Mouse (Mus musculus) heart, embryonic 10.5 days (tissue): ENCODE measurements around the gene Nudt4. TPM values are rescaled to one million over a fixed set of nuclear protein-coding genes. Genes with fewer than 3 reads are reported as not detected.
A peak's percentile ranks its signal among the peaks of the same experiment; 100 is the strongest.

Source experiments
- DNase-seq: peaks from one replicate; pipeline ENCODE4 v3.0.0-alpha.2; 2017; ENCODE audit warnings: low spot score
- H3K27ac ChIP-seq: fragments of 300-500 bp; sonication (generic); 2 replicates; pipeline ENCODE4 v1.5.1; 2016; ENCODE audit warnings: mild to moderate bottlenecking
- H3K27me3 ChIP-seq: fragments of 300-500 bp; sonication (generic); 2 replicates; pipeline ENCODE4 v1.6.1; 2016; ENCODE audit warnings: mild to moderate bottlenecking; ENCODE audit not compliant: poor library complexity, insufficient read depth, severe bottlenecking
- H3K36me3 ChIP-seq: fragments of 300-500 bp; sonication (generic); 2 replicates; pipeline ENCODE4 v1.6.1; 2016; ENCODE audit warnings: mild to moderate bottlenecking, moderate library complexity
- H3K4me1 ChIP-seq: fragments of 300-500 bp; sonication (generic); 2 replicates; pipeline ENCODE4 v1.6.1; 2016; ENCODE audit warnings: mild to moderate bottlenecking
- H3K4me3 ChIP-seq: fragments of 300-500 bp; sonication (generic); 2 replicates; pipeline ENCODE4 v1.5.1; 2016; ENCODE audit warnings: mild to moderate bottlenecking, moderate library complexity
- H3K9me3 ChIP-seq: fragments of 300-500 bp; sonication (generic); 2 replicates; pipeline ENCODE4 v1.6.1; 2016; ENCODE audit warnings: mild to moderate bottlenecking, moderate library complexity
- WGBS: fragments of 180-500 bp; shearing (Covaris S2); methylation state at CpG from one replicate; pipeline ENCODE4 v1.1.7; 2016; 5-methylcytosine and 5-hydroxymethylcytosine counted together
- polyA plus RNA-seq: library from polyadenylated mRNA; unstranded; fragments of >200 nt; fragmentation: Nextera tagmentation; extraction: Ambion mirVana; gene quantifications from 2 replicates; pipeline ENCODE4 v1.2.1, GENCODE M21; 2016

Gene Nudt4
- polyA plus RNA-seq, 1 experiment from 2014 or later: 104 TPM

DNA sequence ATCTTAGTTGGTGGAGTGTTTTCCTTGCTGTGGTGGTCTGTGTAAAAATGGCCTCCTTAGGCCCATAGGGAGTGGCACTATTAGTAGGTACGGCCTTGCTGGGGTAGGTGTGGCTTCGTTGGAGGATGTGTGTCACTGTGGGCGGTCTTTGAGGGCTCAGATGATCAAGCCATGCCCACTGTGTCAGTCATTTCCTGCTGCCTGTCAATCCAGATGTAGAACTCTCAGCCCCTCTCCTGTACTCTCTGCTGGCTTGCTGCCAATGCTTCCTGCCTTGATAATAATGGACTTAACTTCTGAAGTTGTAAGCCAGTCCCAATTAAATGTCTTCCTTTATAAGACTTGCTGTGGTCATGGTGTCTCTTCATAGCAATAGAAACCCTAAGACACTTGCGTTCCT is 25.2 kb upstream of the Nudt4 start:
- no peak overlapping the region for H3K27ac ChIP-seq
- H3K36me3 ChIP-seq: no peaks in the 10 kb centered on the region
- no peak overlapping the region for H3K4me3 ChIP-seq
- no peak for DNase-seq
- 87% methylated on average over 4 of the region's 4 CpGs for WGBS
- peaks cover 9% of the 10 kb centered on the region; the same call in 1 of the 2 replicates for H3K4me1 ChIP-seq
- H3K9me3 ChIP-seq: no peaks in the 10 kb centered on the region
- H3K27me3 ChIP-seq: no peaks in the 10 kb centered on the region

DNA sequence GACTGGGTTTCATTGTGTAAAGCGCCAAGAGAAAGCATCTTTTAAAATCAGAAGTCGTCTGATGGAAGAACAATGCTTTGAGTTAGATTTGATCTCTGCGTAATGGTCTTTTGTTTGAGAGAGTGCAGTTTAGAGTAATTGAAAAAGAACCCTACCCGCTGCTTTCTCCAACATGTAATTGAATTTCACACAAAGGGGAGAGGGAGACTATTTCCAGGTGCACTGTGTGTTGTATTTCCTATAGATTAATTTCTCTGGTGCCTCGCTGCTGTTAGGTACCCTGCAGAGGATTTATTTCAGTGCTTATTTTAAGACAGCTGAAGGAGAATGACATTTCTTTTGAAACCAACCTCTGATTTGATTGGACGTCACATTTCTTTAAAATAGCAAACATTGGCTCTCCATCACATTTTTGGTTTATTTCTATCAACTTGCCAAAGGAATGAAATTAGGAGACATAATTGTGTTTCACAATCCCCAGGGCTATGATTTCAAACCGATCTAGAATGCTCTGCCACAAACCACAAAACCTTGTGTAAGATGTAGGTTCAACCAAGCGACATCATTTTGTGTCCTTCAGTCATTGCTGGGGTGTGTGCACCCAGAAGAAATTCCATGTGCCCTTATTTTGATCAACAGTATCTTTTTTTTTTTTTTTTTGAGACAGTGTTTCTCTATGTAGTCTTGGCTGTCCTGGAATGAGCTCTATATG is 23.7 kb upstream of the Nudt4 start:
- Histone ChIP-seq H3K9me3 (no peaks in the 10 kb centered on the region), H3K27ac (no peak overlapping the region), H3K4me3 (no peak overlapping the region), H3K4me1 (peaks cover 9% of the 10 kb centered on the region; the same call in 1 of the 2 replicates), H3K27me3 (no peaks in the 10 kb centered on the region), H3K36me3 (no peaks in the 10 kb centered on the region)
- WGBS: 81% methylated on average over 8 of the region's 8 CpGs
- no peak for DNase-seq

- H3K27me3 ChIP-seq: no peaks in the 10 kb centered on the region
- no peak overlapping the region for H3K4me3 ChIP-seq
- H3K4me1 ChIP-seq: peaks cover 9% of the 10 kb centered on the region; the same call in 1 of the 2 replicates
- no peaks in the 10 kb centered on the region for H3K36me3 ChIP-seq
- no peak overlapping the region for H3K27ac ChIP-seq
- 81% methylated on average over 6 of the region's 6 CpGs for WGBS
- no peaks in the 10 kb centered on the region for H3K9me3 ChIP-seq
- DNase-seq: no peak
Observed at GRCm38 (mm10) chr10:95585554-95585953, 21.6 kb upstream of the Nudt4 start.

GRCm38 (mm10) chr10:95577567-95577950 is 13.6 kb upstream of the Nudt4 start:
- peak; percentile 61 for DNase-seq
- no peak overlapping the region for H3K4me3 ChIP-seq
- H3K27me3 ChIP-seq: no peaks in the 10 kb centered on the region
- H3K36me3 ChIP-seq: no peaks in the 10 kb centered on the region
- 0 out of 2 replicates have a peak overlapping the region, but pooled peaks have one; percentile 53 for H3K27ac ChIP-seq
- peaks cover 15% of the 10 kb centered on the region for H3K4me1 ChIP-seq
- no peaks in the 10 kb centered on the region for H3K9me3 ChIP-seq
- whole genome bisulfite sequencing: 50% methylated on average over 4 of the region's 4 CpGs

DNA sequence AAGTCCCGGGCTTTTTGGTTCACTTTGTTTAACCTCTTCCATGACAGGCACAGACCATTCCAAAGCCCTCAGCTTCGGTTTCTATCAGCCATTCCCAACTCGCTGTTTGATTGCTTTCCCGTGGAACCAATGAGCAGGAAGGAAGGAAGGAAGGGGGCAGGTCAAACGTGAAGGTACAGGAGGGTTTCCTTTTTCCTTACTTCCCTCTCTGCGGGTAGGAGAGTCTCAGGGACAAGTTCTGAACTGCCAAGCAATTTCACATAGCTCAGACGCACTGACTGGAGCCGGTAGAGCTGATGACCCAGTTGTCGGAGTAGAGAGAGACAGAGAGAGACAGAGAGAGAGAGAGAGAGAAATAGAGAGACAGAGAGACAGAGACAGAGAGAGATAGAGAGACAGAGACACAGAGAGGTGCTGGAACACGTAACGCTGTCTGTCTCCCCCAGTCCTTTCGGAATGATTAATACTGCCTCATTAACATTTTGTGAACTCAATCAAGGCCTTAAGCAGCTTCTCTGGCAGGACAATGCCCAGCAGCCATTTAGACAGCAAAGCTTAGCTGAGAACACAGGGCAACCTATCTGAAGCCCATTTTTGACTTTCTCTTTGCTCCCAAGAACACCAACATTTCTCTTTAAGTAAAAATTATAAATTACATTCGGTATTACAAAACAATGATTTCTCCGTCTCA is 13.1 kb upstream of the Nudt4 start:
- H3K27me3 ChIP-seq: no peaks in the 10 kb centered on the region
- 63% methylated on average over 14 of the region's 14 CpGs for WGBS
- no peaks in the 10 kb centered on the region for H3K36me3 ChIP-seq
- H3K9me3 ChIP-seq: no peaks in the 10 kb centered on the region
- peak; percentile 50 for DNase-seq
- H3K4me3 ChIP-seq: no peak overlapping the region
- peak overlapping the region; percentile 53; the same call in 1 of the 2 replicates for H3K27ac ChIP-seq
- H3K4me1 ChIP-seq: peaks cover 15% of the 10 kb centered on the region

- H3K9me3 ChIP-seq: no peaks in the 10 kb centered on the region
- no peak overlapping the region for H3K27ac ChIP-seq
- DNase-seq: peak; percentile 57
- no peaks in the 10 kb centered on the region for H3K36me3 ChIP-seq
- H3K4me3 ChIP-seq: no peak overlapping the region
- 85% methylated on average over 10 of the region's 10 CpGs for WGBS
- H3K4me1 ChIP-seq: peaks cover 15% of the 10 kb centered on the region
- H3K27me3 ChIP-seq: no peaks in the 10 kb centered on the region
Observed at GRCm38 (mm10) chr10:95575839-95576380, 12.0 kb upstream of the Nudt4 start.

GRCm38 (mm10) chr10:95574994-95575393 is 11.0 kb upstream of the Nudt4 start:
- no peak overlapping the region for H3K4me3 ChIP-seq
- H3K27ac ChIP-seq: no peak overlapping the region
- WGBS: 47% methylated on average over 4 of the region's 4 CpGs
- peak; percentile 78 for DNase-seq
- peaks cover 15% of the 10 kb centered on the region for H3K4me1 ChIP-seq
- H3K36me3 ChIP-seq: no peaks in the 10 kb centered on the region
- H3K9me3 ChIP-seq: no peaks in the 10 kb centered on the region
- H3K27me3 ChIP-seq: no peaks in the 10 kb centered on the region

DNA sequence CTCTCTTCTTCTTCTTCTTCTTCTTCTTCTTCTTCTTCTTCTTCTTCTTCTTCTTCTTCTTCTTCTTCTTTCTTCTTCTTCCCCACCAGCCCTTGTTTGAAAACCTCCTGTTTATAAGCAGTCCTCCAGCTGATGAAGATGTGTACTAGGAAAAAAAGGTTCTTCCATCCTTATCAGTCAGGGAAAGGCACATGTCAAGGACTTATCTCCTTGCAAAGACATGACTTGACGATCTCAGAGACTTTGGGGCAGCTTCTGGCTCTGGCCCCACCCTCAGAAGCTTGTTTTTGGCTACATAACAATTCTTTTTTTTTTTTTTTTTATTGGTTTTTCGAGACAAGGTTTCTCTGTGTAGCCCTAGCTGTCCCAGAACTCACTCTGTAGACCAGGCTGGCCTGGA is 5.5 kb upstream of the Nudt4 start:
- no peaks in the 10 kb centered on the region for H3K36me3 ChIP-seq
- H3K4me3 ChIP-seq: no peak overlapping the region
- no peaks in the 10 kb centered on the region for H3K27me3 ChIP-seq
- DNase-seq: peak; percentile 66
- WGBS: 36% methylated on average over 2 of the region's 2 CpGs
- H3K27ac ChIP-seq: peak overlapping the region; percentile 3; the same call in 1 of the 2 replicates
- peaks cover 11% of the 10 kb centered on the region for H3K4me1 ChIP-seq
- H3K9me3 ChIP-seq: no peaks in the 10 kb centered on the region

DNA sequence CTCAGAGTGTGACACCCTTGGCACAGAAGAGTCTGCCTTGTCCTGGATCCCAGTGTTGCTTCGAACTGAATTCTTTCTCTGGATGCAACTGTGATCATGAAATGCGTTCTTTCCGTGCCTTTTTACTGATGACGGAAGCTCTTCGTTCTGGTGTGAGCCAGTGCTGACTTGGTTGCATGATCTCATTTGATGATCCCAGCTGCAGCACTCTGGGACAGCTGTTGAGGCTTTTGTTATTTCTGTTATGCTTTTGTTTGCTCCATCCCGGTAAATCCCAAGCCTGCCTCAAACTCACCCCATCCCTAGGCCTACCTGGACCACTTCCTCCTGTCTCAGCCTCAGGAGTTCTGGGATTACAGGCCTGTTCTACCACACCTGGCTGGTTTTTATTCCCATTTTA is 4.1 kb upstream of the Nudt4 start:
- H3K36me3 ChIP-seq: no peaks in the 10 kb centered on the region
- H3K4me3 ChIP-seq: no peak overlapping the region
- peak; percentile 69 for DNase-seq
- H3K4me1 ChIP-seq: peaks cover 13% of the 10 kb centered on the region
- 84% methylated on average over 6 of the region's 6 CpGs for WGBS
- no peaks in the 10 kb centered on the region for H3K27me3 ChIP-seq
- H3K27ac ChIP-seq: no peak overlapping the region
- no peaks in the 10 kb centered on the region for H3K9me3 ChIP-seq

DNA sequence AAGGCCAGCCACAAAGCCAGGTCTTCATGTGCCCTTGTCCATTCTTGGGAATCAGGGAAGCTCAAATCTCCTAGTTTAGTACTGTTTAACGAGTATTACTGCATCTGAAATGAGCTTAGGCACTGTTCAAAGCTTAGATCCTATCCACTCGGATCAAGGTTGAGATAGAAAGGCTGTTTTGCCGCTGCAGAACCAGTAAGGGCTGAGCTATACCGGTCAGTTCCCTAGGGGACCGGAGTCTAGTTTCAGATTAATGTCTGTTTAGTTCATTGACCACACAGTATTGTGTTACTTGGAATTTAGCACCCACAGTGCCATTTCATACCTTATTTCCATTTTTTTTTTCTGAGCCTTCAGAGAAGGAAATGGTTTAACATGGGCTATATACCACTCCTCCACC is 3.6 kb upstream of the Nudt4 start:
- no peak for DNase-seq
- Histone ChIP-seq H3K27me3 (no peaks in the 10 kb centered on the region), H3K4me3 (no peak overlapping the region), H3K4me1 (peaks cover 13% of the 10 kb centered on the region), H3K27ac (no peak overlapping the region), H3K9me3 (no peaks in the 10 kb centered on the region), H3K36me3 (no peaks in the 10 kb centered on the region)
- 82% methylated on average over 5 of the region's 5 CpGs for WGBS

DNA sequence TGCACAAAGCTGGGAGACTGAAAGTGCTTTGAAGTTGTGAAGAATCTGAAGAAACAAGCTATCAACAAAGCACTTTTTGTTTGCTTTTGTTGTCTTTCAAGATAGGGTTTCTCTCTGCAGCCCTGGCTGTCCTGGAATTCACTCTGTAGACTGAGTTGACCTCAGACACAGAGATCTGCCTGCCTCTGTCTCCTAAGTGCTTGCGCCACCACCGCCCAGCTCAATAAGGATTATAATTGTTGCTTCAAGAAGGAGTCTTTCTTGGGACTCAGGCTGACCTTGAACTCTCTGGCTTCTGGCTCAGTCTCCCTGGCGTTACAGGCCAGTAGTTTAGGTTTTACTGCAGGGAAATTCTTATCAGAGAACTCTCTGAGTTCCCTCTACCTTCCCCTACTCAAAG is 2.8 kb upstream of the Nudt4 start:
- Histone ChIP-seq H3K27me3 (no peaks in the 10 kb centered on the region), H3K9me3 (no peaks in the 10 kb centered on the region), H3K4me1 (peaks cover 16% of the 10 kb centered on the region), H3K4me3 (no peak overlapping the region), H3K36me3 (no peaks in the 10 kb centered on the region), H3K27ac (no peak overlapping the region)
- peak; percentile 36 for DNase-seq
- 74% methylated on average over 3 of the region's 3 CpGs for WGBS

DNA sequence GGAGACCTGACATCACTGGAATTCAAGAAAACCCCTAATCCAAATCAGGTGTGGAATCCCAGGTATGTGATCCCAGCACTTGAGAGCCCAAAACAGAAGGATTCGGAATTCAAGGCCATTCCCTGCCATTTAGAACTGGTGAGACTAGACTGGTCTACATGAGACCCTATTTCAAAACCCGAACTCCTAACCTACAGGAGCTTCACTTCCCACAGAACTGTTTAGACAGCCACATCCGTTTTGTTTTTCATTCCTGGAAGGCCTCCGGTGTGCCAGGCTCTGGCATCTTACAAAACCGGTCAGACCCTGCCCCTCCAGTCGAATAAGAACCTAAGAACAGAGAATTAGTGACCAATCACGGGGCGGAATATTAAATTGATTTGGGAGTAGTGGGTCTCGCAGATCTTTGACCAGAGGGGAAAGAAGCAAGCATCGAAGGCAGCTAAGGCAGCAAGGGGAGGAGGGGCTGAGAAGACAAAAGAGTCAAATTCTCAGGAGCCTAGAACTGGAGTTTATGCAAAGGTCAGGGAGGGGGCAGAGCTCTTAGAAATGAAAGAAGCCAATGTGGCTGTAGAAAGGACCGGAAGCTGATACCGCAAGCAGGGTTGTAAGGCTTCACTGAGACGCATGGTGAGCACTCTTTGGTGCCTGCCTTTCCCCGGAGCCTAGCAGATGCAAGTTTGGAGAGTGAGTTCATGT is 1.4 kb upstream of the Nudt4 start:
- H3K9me3 ChIP-seq: no peaks in the 10 kb centered on the region
- peaks cover under 1% of the 10 kb centered on the region; the same call in 1 of the 2 replicates for H3K36me3 ChIP-seq
- H3K4me3 ChIP-seq: no peak overlapping the region; the same call in 1 of the 2 replicates
- peaks cover 24% of the 10 kb centered on the region for H3K4me1 ChIP-seq
- WGBS: 21% methylated on average over 14 of the region's 14 CpGs
- DNase-seq: peak; percentile 76
- H3K27ac ChIP-seq: peak overlapping the region; percentile 59
- H3K27me3 ChIP-seq: no peaks in the 10 kb centered on the region
